Mouse (Mus musculus) left cerebral cortex, postnatal 36 days (tissue): ENCODE measurements around the gene Ppp6c. TPM values are rescaled to one million over a fixed set of nuclear protein-coding genes. Genes with fewer than 3 reads are reported as not detected.

ENCODE experiments used
- DNase-seq, 2 experiments: peaks; one replicate each; pipeline ENCODE4 v3.0.0; 2021 to 2022; ENCODE audit warnings: low spot score in 2 of 2, mixed read lengths in 1 of 2
- intact Hi-C: fragments of 180-260 bp; cut with DNase I; formaldehyde crosslinking; loops from one replicate; pipeline ENCODE4 v1.15.1; 2025
- total RNA-seq, 2 experiments: library from RNA; stranded (reverse); gene quantifications; 2 replicates each; pipeline ENCODE4 v1.2.3; 2021

Gene Ppp6c
- total RNA-seq, 2 experiments from 2014 or later, result 63.0 to 64.6 TPM

- intact Hi-C loops, result no loop called here
- no peak for DNase-seq
Measured at GRCm38 (mm10) chr2:39150943-39151342, 75.3 kb downstream of the Ppp6c start.

- intact Hi-C loops, result no loop called here
- no peak for DNase-seq
Measured at GRCm38 (mm10) chr2:39148075-39148474, 78.2 kb downstream of the Ppp6c start.

DNA sequence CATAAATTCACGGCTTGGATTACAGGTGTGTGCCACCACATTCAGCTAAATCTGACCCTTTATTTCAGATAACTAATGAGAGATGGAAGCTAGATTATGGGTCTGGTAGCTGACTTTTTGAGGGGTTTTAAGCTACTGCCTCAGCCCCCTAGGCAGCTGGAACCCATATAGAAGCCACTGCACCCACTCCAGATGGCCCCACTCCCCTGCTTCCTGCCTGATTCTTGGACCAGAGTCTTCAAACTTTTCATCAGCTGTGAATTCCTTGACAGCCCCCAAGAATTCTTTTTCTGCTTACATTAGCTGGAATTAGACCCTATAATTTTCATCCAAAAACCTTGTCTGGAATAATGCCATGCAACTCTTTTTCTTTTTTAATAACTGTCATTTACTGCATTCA is 79.8 kb downstream of the Ppp6c start:
- no peak for DNase-seq
- intact Hi-C loops, result no loop called here

Other genes with a start within 250 kb of the Ppp6c start
- under 1 TPM; 0.57 to 0.67 TPM for gene Wdr38, start 229.0 kb downstream of the Ppp6c start, total RNA-seq
- 100 to 1,000 TPM in 1 of 2 experiments, 10 to 100 TPM in 1; 98.6 to 106 TPM for gene Arpc5l, start 221.1 kb downstream of the Ppp6c start, total RNA-seq
- 100 to 1,000 TPM; 224 to 255 TPM for gene Rpl35, start 220.8 kb downstream of the Ppp6c start, total RNA-seq
- gene Golga1, start 160.9 kb downstream of the Ppp6c start, total RNA-seq, result 10 to 100 TPM; 24.1 to 37.1 TPM
- 10 to 100 TPM; 59.9 to 60.5 TPM for gene Scai, start 35.7 kb downstream of the Ppp6c start, total RNA-seq